Mouse (Mus musculus): ENCODE data around the gene Hnf4a.

DNA sequence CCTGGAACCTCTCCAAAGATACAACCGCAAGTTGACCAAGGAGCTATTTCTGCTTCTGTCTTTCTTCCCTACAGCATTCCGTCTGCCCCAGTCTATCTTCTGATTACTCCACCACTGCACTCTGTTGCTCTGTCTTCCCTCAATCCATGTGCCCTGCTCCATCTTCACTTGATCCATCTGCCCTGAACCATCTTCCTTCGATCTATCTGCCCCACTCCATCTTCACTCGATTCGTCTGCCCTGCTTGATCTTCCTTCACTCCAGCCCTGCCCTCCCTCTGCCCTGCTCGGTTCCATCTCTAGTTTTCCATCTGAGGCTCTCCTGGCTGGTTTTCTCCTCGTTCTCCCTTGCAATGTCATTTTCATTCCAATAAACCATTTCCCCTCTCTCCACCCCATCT is 3.4 kb upstream of the Hnf4a start:
- TF ChIP-seq CTCF (IDR thresholded peaks at IDR 0.05) (no peak), POLR2A (IDR thresholded peaks at IDR 0.05; ENCODE audit: insufficient read depth, low read depth, low read length) (no peak)
